Comparison of ENCODE assay signal across 9 mouse cellular contexts in the genomic region with DNA sequence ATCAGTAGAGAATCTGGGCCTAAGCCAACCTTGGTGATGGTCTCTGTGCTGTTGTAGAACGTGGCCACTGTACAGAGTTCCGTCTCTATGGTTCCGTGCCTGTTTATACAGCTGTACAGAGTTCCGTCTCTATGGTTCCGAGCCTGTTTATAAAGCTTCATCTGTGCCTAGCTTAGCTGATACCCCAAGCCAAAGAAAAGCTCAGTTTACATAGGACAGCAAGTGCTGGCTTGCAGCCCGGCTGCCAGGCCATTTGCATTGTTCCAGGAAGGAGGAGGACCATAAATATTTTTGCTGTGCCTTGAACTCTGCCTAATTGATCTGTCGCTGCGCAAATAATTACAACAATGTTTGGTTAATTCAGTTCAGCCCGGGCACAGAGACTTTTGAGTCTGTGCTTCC. TPM values are rescaled to one million over a fixed set of nuclear protein-coding genes. Genes with fewer than 3 reads are reported as not detected.
A peak's percentile ranks its signal among the peaks of the same experiment; 100 is the strongest.
DNase-seq lines count a peak whose midpoint lies in the region; ATAC-seq and TF ChIP-seq lines count a peak whose summit lies in the region.
"Had no signal": no experiment of that assay in that cellular context is flagged by ENCODE, and none has a peak within 500 bp of the region (broad histone marks: within the 10 kb centered on the region; RNA-seq: fewer than 3 reads in every experiment).

No protein-coding gene starts in this region.

- peak overlapping the region; percentile 45 for H3K4me3 ChIP-seq in brown adipose tissue, adult 24 weeks (ENCODE audit: insufficient read depth, low read depth, low read length)
- no peak overlapping the region for H3K4me3 ChIP-seq in heart, embryonic 16.5 days (ENCODE audit: low read length)
- peak overlapping the region; percentile 33 for H3K4me3 ChIP-seq in limb, embryonic 15.5 days
- peak overlapping the region; percentile 10; the same call in 1 of the 2 replicates for H3K4me3 ChIP-seq in midbrain, embryonic 15.5 days
- H3K4me3 ChIP-seq in stomach, postnatal 0 days (ENCODE audit: low read depth, low read length): peak overlapping the region; percentile 30
- H3K4me3 ChIP-seq: myocyte had no signal

- WGBS in heart, embryonic 16.5 days: 50% methylated on average over 9 of the region's 9 CpGs
- 1% methylated on average over 9 of the region's 9 CpGs for WGBS in limb, embryonic 15.5 days
- WGBS in midbrain, embryonic 15.5 days: 41% methylated on average over 9 of the region's 9 CpGs
- WGBS in stomach, postnatal 0 days: 6% methylated on average over 9 of the region's 9 CpGs

- ATAC-seq in heart, embryonic 16.5 days (replicated peaks; ENCODE audit: extremely low read depth, insufficient read depth, low FRiP score): peak; percentile 58; the same call in 1 of the 2 replicates
- peak; percentile 83; the same call in 1 of the 2 replicates for ATAC-seq in limb, embryonic 15.5 days (ENCODE audit: insufficient number of reproducible peaks, low FRiP score, low TSS enrichment, low read depth)
- peak; percentile 96 for ATAC-seq in midbrain, embryonic 15.5 days (replicated peaks)
- ATAC-seq in stomach, postnatal 0 days (ENCODE audit: low FRiP score, low TSS enrichment): peak; percentile 97

- DNase-seq in fat pad, adult 2 months (ENCODE audit: extremely low read depth, low read depth, low spot score): peak; percentile 54
- peak; percentile 63 for DNase-seq in kidney, postnatal 10 days
- peak; percentile 87 for DNase-seq in stomach, postnatal 0 days (ENCODE audit: low spot score)
- no peak for DNase-seq in thymus, adult 18-20 months

- H3K36me3 ChIP-seq in heart, embryonic 16.5 days (ENCODE audit: control insufficient read depth, insufficient read depth): no peaks in the 10 kb centered on the region
- no peaks in the 10 kb centered on the region for H3K36me3 ChIP-seq in limb, embryonic 15.5 days
- H3K36me3 ChIP-seq in midbrain, embryonic 15.5 days (replicated peaks): no peaks in the 10 kb centered on the region
- H3K36me3 ChIP-seq in stomach, postnatal 0 days (ENCODE audit: control insufficient read depth, insufficient read depth, low read length): no peaks in the 10 kb centered on the region

- TF ChIP-seq EP300 in stomach, postnatal 0 days (optimal IDR thresholded peaks at IDR 0.05): no peak

- TF ChIP-seq CTCF in stomach, postnatal 0 days (IDR thresholded peaks at IDR 0.05; ENCODE audit: low read depth): no peak

- no peaks in the 10 kb centered on the region for H3K4me1 ChIP-seq in brown adipose tissue, adult 24 weeks (ENCODE audit: control insufficient read depth, insufficient read depth, insufficient read length, low read length)
- no peaks in the 10 kb centered on the region for H3K4me1 ChIP-seq in heart, embryonic 16.5 days (ENCODE audit: control insufficient read depth, insufficient read depth, low read length)
- H3K4me1 ChIP-seq in limb, embryonic 15.5 days: no peaks in the 10 kb centered on the region; the same call in 1 of the 2 replicates
- peaks cover 2% of the 10 kb centered on the region; the same call in 1 of the 2 replicates for H3K4me1 ChIP-seq in midbrain, embryonic 15.5 days
- H3K4me1 ChIP-seq in stomach, postnatal 0 days (replicated peaks; ENCODE audit: control insufficient read depth, insufficient read depth): 0 out of 2 replicates have a peak, but pooled peaks cover 2% of the 10 kb centered on the region

- H3K4me2 ChIP-seq in heart, embryonic 16.5 days (ENCODE audit: low read depth, low read length): peak overlapping the region; percentile 41
- H3K4me2 ChIP-seq in limb, embryonic 15.5 days: peak overlapping the region; percentile 46
- H3K4me2 ChIP-seq in midbrain, embryonic 15.5 days: peak overlapping the region; percentile 39
- H3K4me2 ChIP-seq in stomach, postnatal 0 days (replicated peaks; ENCODE audit: low read depth): peak overlapping the region; percentile 50

- no peak overlapping the region for H3K9ac ChIP-seq in heart, embryonic 16.5 days (ENCODE audit: low read length)
- H3K9ac ChIP-seq in limb, embryonic 15.5 days: no peak overlapping the region
- H3K9ac ChIP-seq in midbrain, embryonic 15.5 days: no peak overlapping the region
- H3K9ac ChIP-seq in stomach, postnatal 0 days (ENCODE audit: low read length): no peak overlapping the region

- H3K27ac ChIP-seq in brown adipose tissue, adult 24 weeks (replicated peaks; ENCODE audit: low read depth, low read length): peak overlapping the region; percentile 0; the same call in 1 of the 2 replicates
- H3K27ac ChIP-seq in heart, embryonic 16.5 days (ENCODE audit: low read length): no peak overlapping the region
- peak overlapping the region; percentile 18; the same call in 1 of the 2 replicates for H3K27ac ChIP-seq in limb, embryonic 15.5 days
- H3K27ac ChIP-seq in midbrain, embryonic 15.5 days: no peak overlapping the region
- H3K27ac ChIP-seq in stomach, postnatal 0 days (replicated peaks): 0 out of 2 replicates have a peak overlapping the region, but pooled peaks have one; percentile 5

- no peaks in the 10 kb centered on the region for H3K9me3 ChIP-seq in heart, embryonic 16.5 days (replicated peaks; ENCODE audit: control insufficient read depth, low read length)
- H3K9me3 ChIP-seq in limb, embryonic 15.5 days: no peaks in the 10 kb centered on the region
- H3K9me3 ChIP-seq in midbrain, embryonic 15.5 days: no peaks in the 10 kb centered on the region
- H3K9me3 ChIP-seq in stomach, postnatal 0 days (ENCODE audit: control insufficient read depth, low read length): no peaks in the 10 kb centered on the region

- H3K27me3 ChIP-seq in heart, embryonic 16.5 days (ENCODE audit: control insufficient read depth, insufficient read depth, low read length): no peaks in the 10 kb centered on the region
- no peaks in the 10 kb centered on the region for H3K27me3 ChIP-seq in limb, embryonic 15.5 days
- H3K27me3 ChIP-seq in midbrain, embryonic 15.5 days (replicated peaks): no peaks in the 10 kb centered on the region
- no peaks in the 10 kb centered on the region for H3K27me3 ChIP-seq in stomach, postnatal 0 days (ENCODE audit: control insufficient read depth, insufficient read depth, low read length)

RNA-seq across cellular contexts. Expression of a gene that starts 15.7 kb away (rescaled TPM):
- not detected in 2 replicates for polyA plus RNA-seq in brown adipose tissue, adult 24 weeks (2012; ENCODE audit: insufficient read depth, insufficient read length, missing spikeins)
- polyA plus RNA-seq in heart, embryonic 16.5 days (2015; fragmentation: Nextera tagmentation; extraction: Ambion mirVana): 1.8 and 2.0 TPM in 2 replicates
- 0.23 TPM in 1 of 2 replicates, not detected in the other for polyA plus RNA-seq in limb, embryonic 15.5 days (2015; fragmentation: Nextera tagmentation; extraction: Ambion mirVana)
- 1.7 and 2.2 TPM in 2 replicates for polyA plus RNA-seq in midbrain, embryonic 15.5 days (2015; fragmentation: Nextera tagmentation; extraction: Ambion mirVana)
- polyA plus RNA-seq in stomach, postnatal 0 days (2015; fragmentation: Nextera tagmentation; extraction: Ambion mirVana): 3.1 TPM in 2 replicates
- polyA plus RNA-seq: myocyte had no signal

RNA-seq across cellular contexts. Expression of a gene that starts 26.2 kb away (rescaled TPM):
- polyA plus RNA-seq in brown adipose tissue, adult 24 weeks (2012; ENCODE audit: insufficient read depth, insufficient read length, missing spikeins): not detected in 2 replicates
- 0.17 TPM in 1 of 2 replicates, not detected in the other for polyA plus RNA-seq in heart, embryonic 16.5 days (2015; fragmentation: Nextera tagmentation; extraction: Ambion mirVana)
- not detected in 2 replicates for polyA plus RNA-seq in limb, embryonic 15.5 days (2015; fragmentation: Nextera tagmentation; extraction: Ambion mirVana)
- not detected in 2 replicates for polyA plus RNA-seq in midbrain, embryonic 15.5 days (2015; fragmentation: Nextera tagmentation; extraction: Ambion mirVana)
- not detected in 2 replicates for polyA plus RNA-seq in stomach, postnatal 0 days (2015; fragmentation: Nextera tagmentation; extraction: Ambion mirVana)

Comparison
In these comparisons a context has a peak if more than half of its experiments do, and no peak if none do; other contexts are left out.
1. H3K27ac ChIP-seq: peak in brown adipose tissue, adult 24 weeks (single experiment), limb, embryonic 15.5 days (single experiment) and stomach, postnatal 0 days (single experiment); none in heart, embryonic 16.5 days (single experiment) and midbrain, embryonic 15.5 days (single experiment).
2. DNase-seq: peak in fat pad, adult 2 months (single experiment), kidney, postnatal 10 days (single experiment) and stomach, postnatal 0 days (single experiment); none in thymus, adult 18-20 months (0 of 2).
3. Peak in every context shown above with its lines, with median percentiles within 50 percentile points of each other: ATAC-seq and H3K4me2 ChIP-seq.